Mouse (Mus musculus) regulatory T cell (primary cell): ENCODE data around the gene Phf21a.

Experiments
- in situ Hi-C: fragments of 300-600 bp; cut with MboI, MseI; formaldehyde crosslinking; loops from one replicate; pipeline ENCODE4 v1.15.1; 2025; ENCODE audit warnings: high pct_unique_total_duplicates

The Phf21a gene

GRCm38 (mm10) chr2:92229973-92230372, 137.1 kb downstream of the Phf21a start:
- in situ Hi-C loops, result no loop called here

- in situ Hi-C loops, result no loop called here
Measured at GRCm38 (mm10) chr2:92231706-92232105, 138.8 kb downstream of the Phf21a start.

- in situ Hi-C loops, result loop anchor here (5.0 kb wide), 1 partner anchor 73 kb away; no protein-coding TSS in a partner anchor
Measured at GRCm38 (mm10) chr2:92234768-92235332, 141.9 kb downstream of the Phf21a start.

GRCm38 (mm10) chr2:92240299-92240698, 147.4 kb downstream of the Phf21a start:
- in situ Hi-C loops, result no loop called here

GRCm38 (mm10) chr2:92240816-92241215, 147.9 kb downstream of the Phf21a start:
- in situ Hi-C loops, result no loop called here

GRCm38 (mm10) chr2:92241317-92241716, 148.4 kb downstream of the Phf21a start:
- in situ Hi-C loops, result no loop called here

- in situ Hi-C loops, result no loop called here
Measured at GRCm38 (mm10) chr2:92246112-92246511, 153.2 kb downstream of the Phf21a start.

- in situ Hi-C loops, result no loop called here
Measured at GRCm38 (mm10) chr2:92247711-92248110, 154.8 kb downstream of the Phf21a start.

- in situ Hi-C loops, result no loop called here
Measured at GRCm38 (mm10) chr2:92250472-92250871, 157.6 kb downstream of the Phf21a start.

- in situ Hi-C loops, result no loop called here
Measured at GRCm38 (mm10) chr2:92253777-92254176, 160.9 kb downstream of the Phf21a start.

GRCm38 (mm10) chr2:92256141-92256540, 163.2 kb downstream of the Phf21a start:
- in situ Hi-C loops, result no loop called here

- in situ Hi-C loops, result no loop called here
Measured at GRCm38 (mm10) chr2:92257372-92257956, 164.5 kb downstream of the Phf21a start.

- in situ Hi-C loops, result no loop called here
Measured at GRCm38 (mm10) chr2:92259924-92260323, 167.0 kb downstream of the Phf21a start.

- in situ Hi-C loops, result no loop called here
Measured at GRCm38 (mm10) chr2:92266100-92266617, 173.2 kb downstream of the Phf21a start.

GRCm38 (mm10) chr2:92269227-92269626, 176.3 kb downstream of the Phf21a start:
- in situ Hi-C loops, result no loop called here

- in situ Hi-C loops, result no loop called here
Measured at GRCm38 (mm10) chr2:92272510-92272909, 179.6 kb downstream of the Phf21a start.

- in situ Hi-C loops, result no loop called here
Measured at GRCm38 (mm10) chr2:92273101-92273801, 180.3 kb downstream of the Phf21a start.

- in situ Hi-C loops, result no loop called here
Measured at GRCm38 (mm10) chr2:92273802-92274183, 180.9 kb downstream of the Phf21a start.

- in situ Hi-C loops, result no loop called here
Measured at GRCm38 (mm10) chr2:92277787-92278186, 184.9 kb downstream of the Phf21a start.

GRCm38 (mm10) chr2:92278663-92279062, 185.7 kb downstream of the Phf21a start:
- in situ Hi-C loops, result no loop called here

- in situ Hi-C loops, result no loop called here
Measured at GRCm38 (mm10) chr2:92279398-92279797, 186.5 kb downstream of the Phf21a start.

- in situ Hi-C loops, result no loop called here
Measured at GRCm38 (mm10) chr2:92285597-92285996, 192.7 kb downstream of the Phf21a start.

GRCm38 (mm10) chr2:92289335-92289734, 196.4 kb downstream of the Phf21a start:
- in situ Hi-C loops, result no loop called here
